Mouse (Mus musculus): ENCODE results near the gene H2-Q1.
"Not testable (repeated sequence)": the region's sequence is repeated elsewhere in the genome, so short reads cannot be mapped to it uniquely, and the experiment has no call there.

H2-Q1 gene

GRCm38 (mm10) chr17:35342711-35343476 lies 22.7 kb downstream of the H2-Q1 start:
- no peak for DNase-seq (ENCODE audit: low spot score in 2 of 2)

DNA sequence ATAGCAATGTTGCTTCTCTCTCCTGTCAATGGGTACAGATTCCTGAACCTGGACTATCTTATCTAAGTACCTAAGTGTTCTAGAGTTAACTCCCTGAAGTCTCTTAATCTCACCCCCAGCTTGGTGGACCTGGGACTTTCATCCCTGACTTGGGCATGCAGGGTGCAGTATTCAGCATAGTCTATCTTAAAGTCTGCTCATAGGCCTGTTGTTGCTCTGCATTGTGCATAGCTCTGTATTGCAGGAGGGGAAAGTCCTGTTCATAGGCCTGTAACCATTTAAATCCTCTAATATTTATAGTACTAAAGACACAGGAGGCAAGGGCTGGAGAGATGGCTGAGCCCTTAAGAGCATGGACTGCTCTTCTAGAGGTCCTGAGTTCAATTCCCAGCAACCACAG lies 27.5 kb downstream of the H2-Q1 start:
- DNase-seq (ENCODE audit: low spot score in 2 of 2) = not testable (repeated sequence)

GRCm38 (mm10) chr17:35353275-35353674 lies 33.1 kb downstream of the H2-Q1 start:
- DNase-seq (ENCODE audit: low spot score in 2 of 2) = not testable (repeated sequence)

GRCm38 (mm10) chr17:35354071-35354470 lies 33.9 kb downstream of the H2-Q1 start:
- DNase-seq (ENCODE audit: low spot score in 2 of 2) = no peak

DNA sequence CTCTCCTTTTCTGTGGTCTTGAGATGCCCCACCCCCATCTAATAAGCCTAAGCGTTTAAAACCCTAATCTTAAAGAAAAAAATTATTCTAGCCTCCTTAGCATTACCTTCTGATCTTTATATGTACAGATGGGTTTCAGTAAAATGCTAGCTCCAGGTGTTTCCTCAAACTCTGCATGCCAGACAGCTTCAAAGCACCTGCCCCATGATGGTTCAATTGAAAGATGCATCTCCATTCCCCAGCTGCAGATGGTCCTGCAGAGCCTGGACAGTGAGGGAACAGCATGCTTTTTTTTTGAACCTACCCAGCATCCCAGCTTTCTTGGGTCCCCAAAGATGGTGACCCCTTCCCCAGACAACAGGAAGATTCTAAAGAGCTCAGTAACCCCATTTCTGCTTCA lies 36.9 kb downstream of the H2-Q1 start:
- no peak for DNase-seq (ENCODE audit: low spot score in 2 of 2)

- no peak for DNase-seq (ENCODE audit: low spot score in 2 of 2)
Measured at GRCm38 (mm10) chr17:35358763-35359469, 38.7 kb downstream of the H2-Q1 start.

- DNase-seq (ENCODE audit: low spot score in 2 of 2) = no peak
Measured at GRCm38 (mm10) chr17:35359470-35359862, 39.3 kb downstream of the H2-Q1 start.
